Mouse (Mus musculus): Measurements from ENCODE around the gene Adar.
"Not testable (repeated sequence)": the region's sequence is repeated elsewhere in the genome, so short reads cannot be mapped to it uniquely, and the experiment has no call there.

The Adar gene

GRCm38 (mm10) chr3:89798518-89798917 is 83.7 kb downstream of the Adar start:
- no peak for DNase-seq

GRCm38 (mm10) chr3:89799476-89799875 is 84.7 kb downstream of the Adar start:
- DNase-seq = no peak

- DNase-seq = not testable (repeated sequence)
Observed at GRCm38 (mm10) chr3:89800078-89800477, 85.3 kb downstream of the Adar start.

GRCm38 (mm10) chr3:89800774-89801506 is 86.1 kb downstream of the Adar start:
- DNase-seq = no peak

GRCm38 (mm10) chr3:89801507-89801847 is 86.7 kb downstream of the Adar start:
- DNase-seq = peak; percentile 17

- DNase-seq = no peak
Observed at GRCm38 (mm10) chr3:89802876-89803275, 88.1 kb downstream of the Adar start.

Measured in lung, postnatal 14 days (tissue).